Mouse (Mus musculus) hematopoietic stem cell, adult 5-6 weeks (primary cell): ENCODE measurements around the gene Akap11. TPM values are rescaled to one million over a fixed set of nuclear protein-coding genes. Genes with fewer than 3 reads are reported as not detected.

Source experiments
- ATAC-seq, 2 experiments: fragments of 125-278 bp in 1 of 2; replicated peaks in 1 of 2; 2 replicates each; pipeline ENCODE4 v1.8.0; 2016 to 2017; ENCODE audit warnings: inconsistent platforms in 2 of 2, mild to moderate bottlenecking in 2 of 2, moderate number of reproducible peaks in 2 of 2, low read depth in 1 of 2, moderate TSS enrichment in 1 of 2; ENCODE audit not compliant: low FRiP score in 2 of 2, poor library complexity in 2 of 2, severe bottlenecking in 2 of 2, insufficient read depth in 1 of 2, low TSS enrichment in 1 of 2
- total RNA-seq: library from RNA; stranded (forward); fragments of 172-1452, 232-1000 nt; gene quantifications from 2 replicates; pipeline ENCODE4 v1.2.3, GENCODE M21; 2017

Gene Akap11
- total RNA-seq, 1 experiment from 2014 or later = 53.6 TPM

DNA sequence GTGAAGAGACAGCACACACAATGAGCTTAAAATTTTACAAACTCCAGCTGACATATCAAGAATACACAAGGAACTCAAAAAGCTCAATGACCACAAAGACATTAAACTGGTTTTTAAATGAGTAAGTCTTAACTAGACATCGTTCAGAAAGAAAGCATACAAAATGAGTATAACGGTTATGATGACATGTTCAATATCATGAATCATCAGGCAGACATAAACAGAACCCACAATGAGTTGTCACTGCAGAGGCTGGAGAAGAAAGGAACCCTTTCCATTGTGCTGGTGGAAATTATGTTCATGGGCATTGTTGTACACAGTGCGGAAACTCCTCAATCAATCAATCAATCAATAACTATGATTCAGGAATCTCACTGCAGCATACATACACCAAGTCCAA, 62.5 kb downstream of the Akap11 start:
- ATAC-seq = no peak

DNA sequence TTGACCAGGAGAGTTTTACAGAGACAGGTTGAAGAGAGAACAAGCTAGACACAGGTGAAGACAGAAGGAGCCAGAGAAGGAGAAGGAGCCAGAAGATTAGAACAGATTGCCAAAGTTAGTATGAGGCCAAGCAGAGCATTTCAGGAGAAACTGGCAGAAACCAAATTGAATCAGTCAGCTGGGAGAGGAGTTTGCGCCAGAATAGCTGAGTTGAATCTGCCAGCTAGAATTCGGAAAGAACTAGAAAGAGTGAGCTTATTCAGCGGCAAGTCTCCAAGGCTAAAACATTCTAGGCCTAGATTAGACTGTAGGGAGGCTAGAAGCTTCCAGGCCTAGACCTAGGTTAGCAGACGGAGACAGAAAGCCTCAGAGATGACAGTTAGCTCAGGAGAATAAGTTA, 65.9 kb downstream of the Akap11 start:
- ATAC-seq = no peak

DNA sequence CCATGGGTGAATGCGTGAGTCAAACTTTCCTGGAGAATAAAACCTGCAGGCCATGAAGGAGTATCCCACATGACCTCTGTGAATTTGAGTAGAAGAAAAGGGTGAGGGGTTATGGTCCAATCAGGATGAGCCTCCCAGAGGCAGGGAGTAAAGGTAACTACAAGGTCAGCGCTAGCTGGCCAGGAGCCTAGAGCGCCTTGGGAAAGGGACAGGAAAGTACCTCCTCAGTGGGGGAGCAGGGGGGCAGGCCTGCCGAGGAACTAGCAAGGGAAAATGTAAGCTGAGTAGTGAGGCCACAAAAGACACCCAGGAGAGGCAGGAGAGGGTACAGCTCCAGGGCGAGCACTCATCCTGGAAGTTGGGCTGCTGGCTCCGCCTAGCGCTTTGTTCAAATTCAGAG, 67.6 kb downstream of the Akap11 start:
- no peak for ATAC-seq

DNA sequence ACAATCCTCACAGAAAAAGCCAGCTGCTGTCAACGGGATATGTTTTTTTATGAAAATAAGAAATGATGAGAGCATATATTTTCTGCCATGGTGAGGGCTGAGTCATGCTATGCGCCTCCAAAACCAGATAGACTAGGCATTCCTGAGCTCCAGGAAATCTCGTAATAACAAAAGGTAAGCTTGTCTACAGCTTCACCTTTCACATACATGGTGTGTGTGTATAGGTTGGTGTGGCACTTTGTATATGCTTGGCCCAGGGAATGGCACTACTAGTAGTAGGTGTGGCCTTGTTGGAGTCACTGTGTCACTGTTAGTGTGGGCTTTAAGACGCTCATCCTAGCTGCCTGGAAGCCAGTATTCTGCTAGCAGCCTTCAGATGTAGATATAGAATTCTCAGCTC, 68.6 kb downstream of the Akap11 start:
- ATAC-seq = no peak

DNA sequence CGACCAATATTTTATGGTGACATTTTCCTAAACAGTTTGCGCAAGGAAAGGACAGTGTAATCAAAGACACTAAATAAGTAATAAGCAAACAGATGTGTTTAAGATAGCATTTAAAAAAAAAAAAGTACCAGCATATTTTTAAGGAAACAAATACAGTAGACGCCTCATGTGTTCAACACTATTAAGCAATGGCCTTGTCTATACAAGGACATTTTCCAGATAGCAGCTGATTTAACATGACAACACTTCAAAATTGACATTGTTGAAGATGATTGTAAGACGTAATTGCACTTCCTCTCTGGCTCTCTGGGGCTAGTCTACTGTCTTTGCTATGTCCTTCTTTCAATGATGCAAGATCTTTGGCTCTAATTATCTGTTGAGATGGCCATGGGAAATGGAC, 72.3 kb downstream of the Akap11 start:
- no peak for ATAC-seq

DNA sequence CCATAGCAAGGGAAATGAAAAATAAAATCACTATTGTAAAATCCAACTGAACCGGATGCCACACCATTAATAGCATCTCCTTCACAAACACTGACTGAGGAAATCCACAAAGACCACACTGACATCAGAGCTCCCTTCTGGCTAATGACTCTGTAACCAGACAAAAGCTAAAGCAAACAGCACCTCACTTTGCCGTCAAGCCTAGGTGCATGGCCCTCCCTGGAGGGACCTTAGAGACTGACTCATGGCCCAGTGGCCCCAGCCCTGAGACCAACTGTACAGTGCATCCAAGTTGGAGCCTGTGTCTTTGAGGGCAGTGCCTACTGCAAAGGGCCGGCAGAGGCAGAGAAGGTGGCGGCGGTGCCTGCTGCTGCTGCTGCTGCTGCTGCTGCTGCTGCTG, 77.5 kb downstream of the Akap11 start:
- ATAC-seq = peak; percentile 78 to 85

DNA sequence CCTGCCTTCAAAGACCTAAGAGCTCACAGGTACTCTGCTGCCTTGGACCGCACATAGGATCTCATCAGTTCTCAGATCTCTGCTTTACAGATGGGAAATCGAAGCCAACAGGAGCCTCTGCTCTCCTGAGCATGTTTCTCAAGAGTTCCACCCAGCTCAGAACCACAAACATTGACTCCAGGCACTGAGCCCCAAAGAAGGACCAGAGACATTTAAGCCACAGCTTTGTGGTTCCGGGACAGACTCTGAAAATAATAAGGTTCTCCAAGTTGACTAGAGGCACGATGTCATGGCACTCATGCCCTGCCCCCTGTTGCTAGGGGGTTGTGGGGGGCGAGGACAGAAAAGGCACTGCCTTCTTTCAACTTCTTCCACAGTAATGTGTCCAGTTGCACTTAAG, 77.9 kb downstream of the Akap11 start:
- peak; percentile 50 to 52 for ATAC-seq

DNA sequence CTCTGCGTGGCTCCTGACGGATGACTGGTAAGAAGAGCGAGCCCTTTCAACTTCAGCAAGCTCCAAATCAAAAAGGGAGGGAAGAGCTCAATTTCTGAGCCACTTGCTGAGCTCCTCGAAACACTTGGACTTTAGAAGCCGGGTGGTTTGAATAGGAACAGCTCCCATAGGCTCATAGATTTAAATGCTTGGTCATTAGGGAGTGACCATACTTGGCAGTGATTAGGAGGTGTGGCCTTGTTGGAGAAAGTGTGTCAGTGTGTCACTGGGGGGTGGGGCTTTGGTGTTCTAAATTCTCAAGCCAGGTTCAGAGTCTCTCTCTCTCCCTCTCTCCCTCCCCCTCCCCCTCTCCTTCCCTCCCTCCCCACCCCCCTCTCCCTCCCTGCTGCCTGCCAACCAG, 81.6 kb downstream of the Akap11 start:
- ATAC-seq = no peak

DNA sequence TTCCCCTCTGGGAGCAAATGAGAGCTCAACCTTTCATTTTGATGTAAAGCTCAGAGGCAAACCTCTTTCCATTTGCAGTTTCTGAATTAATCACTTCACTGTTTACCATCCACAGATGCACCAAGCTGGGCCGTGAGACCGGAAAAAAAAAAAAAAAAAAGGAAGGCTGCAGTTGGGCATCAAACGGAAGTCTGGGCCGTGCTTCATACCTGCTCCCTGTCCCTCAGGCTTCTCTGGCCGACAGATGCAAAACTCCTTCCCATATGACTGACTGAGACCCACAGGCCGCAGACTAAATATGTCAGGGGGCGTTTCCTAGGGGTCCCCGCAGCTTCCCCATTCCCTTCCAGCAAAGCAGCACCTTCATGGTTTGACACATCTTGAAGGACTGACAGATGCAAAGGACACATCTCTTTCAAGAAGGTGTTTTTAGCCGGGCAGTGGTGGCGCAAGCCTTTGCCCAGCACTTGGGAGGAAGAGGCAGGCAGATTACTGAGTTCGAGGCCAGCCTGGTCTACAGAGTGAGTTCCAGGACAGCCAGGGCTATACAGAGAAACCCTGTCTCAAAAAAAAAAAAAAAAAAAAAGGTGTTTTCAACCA, 87.7 kb downstream of the Akap11 start:
- ATAC-seq = peak; percentile 64 to 67

DNA sequence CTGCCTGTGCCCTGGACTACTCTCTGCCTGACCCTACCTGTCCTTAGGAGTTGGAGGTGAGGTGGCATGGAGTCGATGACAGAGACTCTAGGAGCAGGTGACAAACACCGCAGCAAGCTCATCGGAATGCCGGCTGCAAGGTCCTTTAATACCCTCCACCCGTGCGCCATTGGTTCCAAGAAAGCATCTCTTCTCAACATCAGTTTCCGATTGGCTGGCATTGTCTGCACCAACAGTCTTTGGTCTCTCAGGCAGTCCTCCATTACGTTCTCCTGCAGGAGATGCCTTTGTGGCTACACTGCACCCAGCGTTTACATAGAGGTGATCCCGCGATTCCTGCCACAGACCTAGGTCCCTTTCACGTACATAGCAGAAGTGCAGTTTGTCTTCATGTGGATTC, 88.6 kb downstream of the Akap11 start:
- ATAC-seq = no peak

DNA sequence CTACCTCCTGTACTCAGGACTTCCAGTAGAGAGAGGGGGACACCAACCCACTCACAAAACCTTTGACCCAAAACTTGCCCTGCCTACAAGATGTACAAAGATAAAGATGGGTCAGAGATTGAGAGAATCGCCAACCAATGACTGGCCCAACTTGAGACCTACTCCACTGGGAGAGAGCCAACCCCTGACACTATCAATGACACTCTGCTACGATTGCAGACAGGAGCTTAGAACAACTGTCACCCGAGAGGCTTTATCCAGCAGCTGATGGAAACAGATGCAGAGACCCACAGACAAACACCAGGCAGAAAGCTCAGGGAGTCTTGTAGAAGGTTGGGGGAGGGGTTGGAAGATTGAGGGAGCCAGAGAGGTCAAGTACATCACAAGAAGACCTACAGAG, 89.1 kb downstream of the Akap11 start:
- ATAC-seq = no peak

Other genes with a start within 250 kb of the Akap11 start
- gene Tnfsf11, start 228.8 kb downstream of the Akap11 start, total RNA-seq = 2.3 and 3.8 TPM in 2 replicates
- 1.9 and 2.3 TPM in 2 replicates for gene Dgkh, start 196.0 kb upstream of the Akap11 start, total RNA-seq